Mouse (Mus musculus): Measurements from ENCODE around the gene Chga. TPM values are rescaled to one million over a fixed set of nuclear protein-coding genes. Genes with fewer than 3 reads are reported as not detected.
A peak's percentile ranks its signal among the peaks of the same experiment; 100 is the strongest.

Chga gene
- polyA plus RNA-seq, 1 experiment from 2014 or later, result 23.5 TPM

- Histone ChIP-seq H3K27me3 (ENCODE audit: control insufficient read depth, insufficient read depth, low read length) (no peaks in the 10 kb centered on the region), H3K27ac (ENCODE audit: low read depth, low read length) (no peak overlapping the region), H3K4me2 (no peak overlapping the region), H3K4me3 (ENCODE audit: low read depth, low read length) (no peak overlapping the region), H3K9ac (ENCODE audit: low read length) (no peak overlapping the region), H3K9me3 (ENCODE audit: control insufficient read depth, low read length) (no peaks in the 10 kb centered on the region), H3K36me3 (ENCODE audit: control insufficient read depth, insufficient read depth, low read length) (no peaks in the 10 kb centered on the region), H3K4me1 (ENCODE audit: control insufficient read depth, insufficient read depth, low read length) (no peaks in the 10 kb centered on the region)
- ATAC-seq (ENCODE audit: low FRiP score), result no peak
- WGBS, result 86% methylated on average over 9 of the region's 9 CpGs
- peak; percentile 41 for DNase-seq (ENCODE audit: low spot score, missing footprints)
Observed at GRCm38 (mm10) chr12:102586286-102586881, 31.6 kb downstream of the Chga start.

GRCm38 (mm10) chr12:102587106-102587505, 32.3 kb downstream of the Chga start:
- H3K9me3 ChIP-seq (ENCODE audit: control insufficient read depth, low read length), result no peaks in the 10 kb centered on the region
- no peak for DNase-seq (ENCODE audit: low spot score, missing footprints)
- no peak overlapping the region for H3K27ac ChIP-seq (ENCODE audit: low read depth, low read length)
- no peak overlapping the region for H3K9ac ChIP-seq (ENCODE audit: low read length)
- no peak overlapping the region for H3K4me3 ChIP-seq (ENCODE audit: low read depth, low read length)
- no peak for ATAC-seq (ENCODE audit: low FRiP score)
- H3K27me3 ChIP-seq (ENCODE audit: control insufficient read depth, insufficient read depth, low read length), result no peaks in the 10 kb centered on the region
- 89% methylated on average over 8 of the region's 8 CpGs for WGBS
- no peak overlapping the region for H3K4me2 ChIP-seq
- H3K36me3 ChIP-seq (ENCODE audit: control insufficient read depth, insufficient read depth, low read length), result no peaks in the 10 kb centered on the region
- no peaks in the 10 kb centered on the region for H3K4me1 ChIP-seq (ENCODE audit: control insufficient read depth, insufficient read depth, low read length)

DNA sequence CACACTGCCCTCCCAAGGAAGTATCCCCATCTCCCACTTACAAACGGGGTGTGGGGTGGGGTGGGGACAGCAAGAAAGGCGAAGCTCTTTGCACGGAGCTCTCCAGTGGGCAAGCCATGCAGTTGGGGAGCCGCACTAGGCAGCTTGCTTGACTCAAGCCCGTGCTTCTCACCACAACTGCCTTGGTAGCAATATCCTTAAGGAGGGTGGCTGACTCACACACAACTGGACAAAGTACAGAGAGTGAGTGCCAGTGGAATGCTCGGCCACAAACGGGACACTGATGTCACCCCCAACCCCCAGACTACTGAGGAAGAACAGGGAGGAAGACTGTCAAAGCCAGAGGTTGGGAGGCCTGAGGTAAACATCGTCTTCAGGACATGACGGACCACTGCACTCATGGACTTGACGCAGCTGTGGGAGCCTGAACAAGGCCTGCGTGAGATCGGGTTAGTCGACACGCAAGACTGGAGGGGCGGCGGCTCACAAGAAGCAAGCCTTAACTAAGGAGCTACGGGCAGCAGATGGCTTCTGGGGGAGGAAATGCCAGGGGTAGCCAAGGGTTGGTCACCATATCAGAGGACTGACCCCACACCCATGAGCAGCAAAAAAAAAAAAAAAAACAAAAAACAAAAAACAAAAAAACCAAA, 36.1 kb downstream of the Chga start:
- Histone ChIP-seq H3K27me3 (ENCODE audit: control insufficient read depth, insufficient read depth, low read length) (no peaks in the 10 kb centered on the region), H3K4me1 (ENCODE audit: control insufficient read depth, insufficient read depth, low read length) (no peaks in the 10 kb centered on the region), H3K9me3 (ENCODE audit: control insufficient read depth, low read length) (no peaks in the 10 kb centered on the region), H3K4me3 (ENCODE audit: low read depth, low read length) (no peak overlapping the region), H3K4me2 (no peak overlapping the region), H3K9ac (ENCODE audit: low read length) (no peak overlapping the region), H3K36me3 (ENCODE audit: control insufficient read depth, insufficient read depth, low read length) (no peaks in the 10 kb centered on the region), H3K27ac (ENCODE audit: low read depth, low read length) (no peak overlapping the region)
- WGBS, result 94% methylated on average over 17 of the region's 17 CpGs
- DNase-seq (ENCODE audit: low spot score, missing footprints), result no peak
- ATAC-seq (ENCODE audit: low FRiP score), result no peak

DNA sequence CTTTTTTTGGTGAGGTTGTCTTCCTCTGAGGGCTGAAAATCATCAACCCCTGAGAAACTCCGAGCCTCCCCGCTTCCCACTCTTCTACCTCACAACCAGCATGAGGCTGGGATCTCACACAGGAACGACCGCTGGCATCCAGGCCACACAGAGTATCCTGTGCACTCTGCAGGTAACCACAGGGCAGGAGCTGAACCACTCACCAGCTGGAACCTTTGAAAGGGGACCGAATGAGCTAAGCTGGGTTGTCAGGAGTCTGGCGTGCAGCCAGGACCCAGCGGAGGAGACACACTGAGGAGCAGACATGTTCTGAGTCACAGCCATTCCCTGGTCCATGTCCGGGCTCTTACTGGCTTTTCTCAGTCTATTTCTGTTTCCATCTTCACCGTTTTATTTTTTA, 38.9 kb downstream of the Chga start:
- Histone ChIP-seq H3K4me3 (ENCODE audit: low read depth, low read length) (no peak overlapping the region), H3K9ac (ENCODE audit: low read length) (no peak overlapping the region), H3K9me3 (ENCODE audit: control insufficient read depth, low read length) (no peaks in the 10 kb centered on the region), H3K27ac (ENCODE audit: low read depth, low read length) (no peak overlapping the region), H3K27me3 (ENCODE audit: control insufficient read depth, insufficient read depth, low read length) (no peaks in the 10 kb centered on the region), H3K4me1 (ENCODE audit: control insufficient read depth, insufficient read depth, low read length) (no peaks in the 10 kb centered on the region), H3K36me3 (ENCODE audit: control insufficient read depth, insufficient read depth, low read length) (no peaks in the 10 kb centered on the region), H3K4me2 (no peak overlapping the region)
- DNase-seq (ENCODE audit: low spot score, missing footprints) (no peak), ATAC-seq (ENCODE audit: low FRiP score) (no peak)
- WGBS, result 80% methylated on average over 9 of the region's 9 CpGs

- Histone ChIP-seq H3K36me3 (ENCODE audit: control insufficient read depth, insufficient read depth, low read length) (no peaks in the 10 kb centered on the region), H3K9me3 (ENCODE audit: control insufficient read depth, low read length) (no peaks in the 10 kb centered on the region), H3K4me1 (ENCODE audit: control insufficient read depth, insufficient read depth, low read length) (no peaks in the 10 kb centered on the region), H3K4me2 (no peak overlapping the region), H3K9ac (ENCODE audit: low read length) (no peak overlapping the region), H3K27me3 (ENCODE audit: control insufficient read depth, insufficient read depth, low read length) (no peaks in the 10 kb centered on the region), H3K4me3 (ENCODE audit: low read depth, low read length) (no peak overlapping the region), H3K27ac (ENCODE audit: low read depth, low read length) (no peak overlapping the region)
- peak; percentile 26; the same call in 1 of the 2 replicates for ATAC-seq (ENCODE audit: low FRiP score)
- no peak for DNase-seq (ENCODE audit: low spot score, missing footprints)
- 72% methylated on average over 9 of the region's 9 CpGs for WGBS
Observed at GRCm38 (mm10) chr12:102594627-102595026, 39.9 kb downstream of the Chga start.

- 75% methylated on average over 7 of the region's 7 CpGs for WGBS
- DNase-seq (ENCODE audit: low spot score, missing footprints), result no peak
- Histone ChIP-seq H3K36me3 (ENCODE audit: control insufficient read depth, insufficient read depth, low read length) (no peaks in the 10 kb centered on the region), H3K27me3 (ENCODE audit: control insufficient read depth, insufficient read depth, low read length) (no peaks in the 10 kb centered on the region), H3K4me1 (ENCODE audit: control insufficient read depth, insufficient read depth, low read length) (0 out of 2 replicates have a peak, but pooled peaks cover 2% of the 10 kb centered on the region), H3K9me3 (ENCODE audit: control insufficient read depth, low read length) (no peaks in the 10 kb centered on the region), H3K4me3 (ENCODE audit: low read depth, low read length) (no peak overlapping the region), H3K27ac (ENCODE audit: low read depth, low read length) (no peak overlapping the region), H3K4me2 (no peak overlapping the region), H3K9ac (ENCODE audit: low read length) (no peak overlapping the region)
- ATAC-seq (ENCODE audit: low FRiP score), result no peak
Observed at GRCm38 (mm10) chr12:102596410-102596809, 41.6 kb downstream of the Chga start.

DNA sequence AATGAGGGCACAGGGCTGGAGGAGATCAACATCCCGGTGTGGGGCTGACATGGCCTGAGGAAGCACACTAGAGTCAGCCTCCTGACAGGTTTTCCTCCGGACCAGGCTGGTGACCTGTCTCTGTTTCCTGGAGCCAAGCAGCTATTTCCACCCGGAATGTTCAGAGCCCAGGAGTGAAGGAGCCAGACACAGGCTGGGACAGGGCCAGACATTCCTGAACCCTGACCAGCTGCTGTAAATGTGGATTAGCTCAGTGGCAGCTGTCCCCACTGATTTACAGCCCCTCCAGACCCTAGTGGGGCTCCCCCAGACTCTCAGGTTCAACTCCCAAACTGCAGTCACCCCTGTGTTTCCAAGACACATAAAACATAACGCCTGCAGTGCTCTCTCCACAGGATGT, 42.7 kb downstream of the Chga start:
- Histone ChIP-seq H3K27ac (ENCODE audit: low read depth, low read length) (no peak overlapping the region), H3K4me1 (ENCODE audit: control insufficient read depth, insufficient read depth, low read length) (0 out of 2 replicates have a peak, but pooled peaks cover 7% of the 10 kb centered on the region), H3K9ac (ENCODE audit: low read length) (no peak overlapping the region), H3K4me2 (no peak overlapping the region), H3K36me3 (ENCODE audit: control insufficient read depth, insufficient read depth, low read length) (no peaks in the 10 kb centered on the region), H3K4me3 (ENCODE audit: low read depth, low read length) (no peak overlapping the region), H3K27me3 (ENCODE audit: control insufficient read depth, insufficient read depth, low read length) (no peaks in the 10 kb centered on the region), H3K9me3 (ENCODE audit: control insufficient read depth, low read length) (no peaks in the 10 kb centered on the region)
- 79% methylated on average over 4 of the region's 4 CpGs for WGBS
- no peak for DNase-seq (ENCODE audit: low spot score, missing footprints)
- no peak for ATAC-seq (ENCODE audit: low FRiP score)

DNA sequence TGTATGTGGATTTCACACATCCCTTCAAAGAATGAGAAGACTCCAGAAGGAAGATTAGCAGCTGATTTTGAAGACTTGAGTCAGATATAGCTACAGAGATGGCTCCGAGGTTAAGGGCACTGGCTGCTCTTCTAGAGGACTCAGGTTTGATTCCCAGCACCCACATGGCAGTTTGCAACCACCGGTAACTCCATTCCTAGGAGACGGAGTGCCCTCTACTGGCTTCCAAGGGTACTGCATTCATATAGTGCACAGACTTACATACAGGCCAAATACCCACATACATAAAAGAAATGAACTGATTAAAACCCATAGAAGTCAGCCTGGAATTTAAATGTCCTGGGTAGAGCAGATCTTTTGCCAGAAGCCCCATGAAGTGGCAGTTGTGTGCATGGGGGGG, 43.8 kb downstream of the Chga start:
- Histone ChIP-seq H3K4me1 (ENCODE audit: control insufficient read depth, insufficient read depth, low read length) (0 out of 2 replicates have a peak, but pooled peaks cover 7% of the 10 kb centered on the region), H3K4me2 (no peak overlapping the region), H3K36me3 (ENCODE audit: control insufficient read depth, insufficient read depth, low read length) (no peaks in the 10 kb centered on the region), H3K27me3 (ENCODE audit: control insufficient read depth, insufficient read depth, low read length) (no peaks in the 10 kb centered on the region), H3K9ac (ENCODE audit: low read length) (no peak overlapping the region), H3K27ac (ENCODE audit: low read depth, low read length) (no peak overlapping the region), H3K9me3 (ENCODE audit: control insufficient read depth, low read length) (no peaks in the 10 kb centered on the region), H3K4me3 (ENCODE audit: low read depth, low read length) (no peak overlapping the region)
- no peak for DNase-seq (ENCODE audit: low spot score, missing footprints)
- 89% methylated on average over 3 of the region's 3 CpGs for WGBS
- no peak for ATAC-seq (ENCODE audit: low FRiP score)

DNA sequence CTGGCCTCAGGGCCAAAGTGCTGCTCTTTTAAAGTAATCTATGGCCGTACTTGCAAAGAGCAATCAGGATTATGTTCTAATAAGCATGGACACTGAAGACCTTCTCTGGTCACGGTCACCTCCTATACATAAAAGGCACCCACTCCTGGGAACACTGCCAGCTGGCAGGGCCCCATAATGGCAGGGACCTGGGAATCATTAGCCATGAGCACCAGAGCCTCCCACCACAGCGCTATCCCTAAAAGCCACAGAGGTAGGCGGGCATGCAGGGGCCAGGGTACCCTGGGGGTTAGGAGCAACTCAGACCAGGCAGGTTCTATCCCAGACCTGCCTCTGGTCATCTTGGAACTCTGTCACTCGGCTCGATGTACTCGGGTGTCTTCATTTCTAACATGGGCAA, 45.0 kb downstream of the Chga start:
- ATAC-seq (ENCODE audit: low FRiP score), result no peak
- no peak overlapping the region for H3K4me3 ChIP-seq (ENCODE audit: low read depth, low read length)
- no peaks in the 10 kb centered on the region for H3K9me3 ChIP-seq (ENCODE audit: control insufficient read depth, low read length)
- H3K4me1 ChIP-seq (ENCODE audit: control insufficient read depth, insufficient read depth, low read length), result 0 out of 2 replicates have a peak, but pooled peaks cover 7% of the 10 kb centered on the region
- H3K4me2 ChIP-seq, result no peak overlapping the region
- H3K27me3 ChIP-seq (ENCODE audit: control insufficient read depth, insufficient read depth, low read length), result no peaks in the 10 kb centered on the region
- no peak for DNase-seq (ENCODE audit: low spot score, missing footprints)
- H3K9ac ChIP-seq (ENCODE audit: low read length), result no peak overlapping the region
- H3K27ac ChIP-seq (ENCODE audit: low read depth, low read length), result no peak overlapping the region
- no peaks in the 10 kb centered on the region for H3K36me3 ChIP-seq (ENCODE audit: control insufficient read depth, insufficient read depth, low read length)
- WGBS, result 91% methylated on average over 7 of the region's 7 CpGs
